ENCODE assay signal across 22 mouse cellular contexts in the genomic region with DNA sequence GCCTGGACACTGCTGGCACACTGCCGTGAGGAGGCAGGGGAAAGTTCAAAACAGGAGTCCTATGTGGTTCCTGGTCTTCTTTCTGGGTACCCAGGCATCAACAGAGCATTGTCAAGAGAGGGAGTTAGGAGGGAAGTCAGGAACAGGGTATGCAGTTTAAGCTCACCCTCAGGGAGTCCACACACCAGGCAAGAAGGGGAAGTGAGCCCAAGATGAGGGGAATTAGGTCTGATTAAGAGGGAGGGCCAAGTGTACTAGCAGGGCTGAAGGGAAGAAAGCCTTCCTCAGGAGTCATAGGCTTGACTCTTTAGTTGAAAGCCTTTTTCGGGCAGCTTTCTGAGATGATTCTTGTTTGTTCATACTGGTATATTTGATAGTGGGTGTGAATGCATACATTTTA.
DNase-seq lines count a peak whose midpoint lies in the region; ATAC-seq lines count a peak whose summit lies in the region.
"Had no signal": no experiment of that assay in that cellular context is flagged by ENCODE, and none has a peak within 500 bp of the region (broad histone marks: within the 10 kb centered on the region; RNA-seq: fewer than 3 reads in every experiment).

No protein-coding gene starts in this region.

- DNase-seq in heart, adult 11 months, result peak; percentile 27
- no peak for DNase-seq in heart, adult 8-10 months (ENCODE audit: low spot score)
- peak; percentile 6 for DNase-seq in c-Kit-positive CD71-negative TER-119-negative erythroid progenitor cells, embryonic 14.5 days (ENCODE audit: low read depth)
- DNase-seq in kidney, adult 9 months, result no peak
- DNase-seq in right cerebral cortex, postnatal 4 days, result no peak
- DNase-seq in left cerebral cortex, postnatal 25 days (ENCODE audit: low spot score in 2 of 2), result no peak
- DNase-seq: adrenal gland, adult 2 months; adrenal gland, postnatal 14 days; B cell, adult 2 months; cerebellum, adult 11-12 months; cerebellum, adult 8-10 months; cerebellum, postnatal 10 days; cerebellum, postnatal 36 days; gastrocnemius, postnatal 10 days; heart, adult 2 months; heart, postnatal 36 days had no signal

- peak; percentile 66 for ATAC-seq in megakaryocyte, adult 5-6 weeks (ENCODE audit: poor library complexity, severe bottlenecking)
- ATAC-seq in CD4-positive, CD25-positive, alpha-beta regulatory T cell, adult 4 months, result no peak
- ATAC-seq: forebrain, embryonic 13.5 days; forebrain, embryonic 16.5 days; hindbrain, embryonic 16.5 days; intestine, embryonic 16.5 days had no signal

- intact Hi-C loops in left cerebral cortex, postnatal 25 days (cut with DNase I), result no loop called here

Comparison
In these comparisons a context has a peak if more than half of its experiments do, and no peak if none do; other contexts are left out.
1. DNase-seq: peak in heart, adult 11 months (single experiment) and c-Kit-positive CD71-negative TER-119-negative erythroid progenitor cells, embryonic 14.5 days (single experiment); none in heart, adult 8-10 months (single experiment), kidney, adult 9 months (single experiment), right cerebral cortex, postnatal 4 days (single experiment) and left cerebral cortex, postnatal 25 days (0 of 2).